Mouse (Mus musculus) kidney, adult 2 months (tissue): ENCODE results near the gene Micu1.

Experiments
- CTCF ChIP-seq: fragments of 200-500 bp; conservative IDR thresholded peaks from 2 replicates; pipeline ENCODE4 v1.5.1; 2011; ENCODE audit warnings: low read depth, mild to moderate bottlenecking, control low read depth, low read length, moderate library complexity, mixed read lengths; ENCODE audit not compliant: insufficient read depth, insufficient read length
- POLR2A ChIP-seq: fragments of 200-500 bp; IDR thresholded peaks from one replicate; pipeline ENCODE4 v1.6.1; 2011; ENCODE audit warnings: low read depth, low read length, control low read depth

DNA sequence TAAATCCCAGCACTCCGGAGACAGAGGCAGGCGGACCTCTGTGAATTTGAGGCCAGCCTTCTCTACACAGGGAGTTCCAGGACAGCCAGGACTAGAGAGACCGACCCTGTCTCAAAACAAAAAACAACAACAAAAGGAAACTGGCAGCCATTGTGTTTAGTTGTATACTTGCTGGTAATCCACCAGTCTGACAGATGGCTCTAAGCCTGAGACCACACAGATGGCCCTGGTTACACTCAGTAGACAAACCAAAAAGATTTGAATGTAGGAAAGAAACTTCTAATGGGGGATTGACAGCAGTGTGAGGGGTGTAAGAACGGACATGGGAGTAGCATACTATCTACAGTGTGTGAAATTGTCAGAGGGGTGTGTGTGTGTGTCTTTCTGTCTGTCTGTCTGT lies 27.6 kb downstream of the Micu1 start:
- TF ChIP-seq CTCF: no peak
- TF ChIP-seq POLR2A: no peak
